Mouse (Mus musculus): ENCODE measurements around the gene Slco4a1.

GRCm38 (mm10) chr2:180472306-180473079, 16.4 kb downstream of the Slco4a1 start:
- TF ChIP-seq GATA1 (IDR thresholded peaks at IDR 0.05; ENCODE audit: borderline replicate concordance, low read length), result no peak
- TF ChIP-seq FLI1 (IDR thresholded peaks at IDR 0.05; ENCODE audit: low read length), result no peak
